Mouse (Mus musculus) c-Kit-negative CD71-positive TER-119-positive erythroid progenitor cells, embryonic 14.5 days (primary cell): ENCODE data around the gene Pnpla6.
"Not testable (repeated sequence)": the region's sequence is repeated elsewhere in the genome, so short reads cannot be mapped to it uniquely, and the experiment has no call there.

ENCODE experiments used
- DNase-seq: peaks from one replicate; pipeline ENCODE4 v3.0.0-alpha.2; 2013; ENCODE audit warnings: low read depth, low spot score

The Pnpla6 gene

GRCm38 (mm10) chr8:3576211-3576960 is 61.2 kb downstream of the Pnpla6 start:
- no peak for DNase-seq

GRCm38 (mm10) chr8:3579390-3580364 is 64.5 kb downstream of the Pnpla6 start:
- DNase-seq = no peak

DNA sequence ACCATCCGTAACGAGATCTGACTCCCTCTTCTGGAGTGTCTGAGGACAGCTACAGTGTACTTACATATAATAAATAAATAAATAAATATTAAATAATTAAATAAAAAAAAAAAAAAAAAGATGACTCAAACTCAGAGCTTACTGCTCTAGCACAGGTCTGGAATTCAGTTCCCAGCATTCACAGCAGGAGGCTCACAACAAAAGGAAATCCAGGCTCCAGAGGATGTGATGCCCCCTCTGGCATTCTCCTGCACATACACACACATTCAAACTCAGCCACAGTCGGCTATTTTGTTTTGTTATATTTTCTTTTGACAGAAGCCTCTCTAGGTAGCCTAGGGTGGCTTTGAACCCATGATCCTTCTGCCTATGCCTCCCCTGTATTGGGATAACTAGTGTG is 66.8 kb downstream of the Pnpla6 start:
- DNase-seq = not testable (repeated sequence)

DNA sequence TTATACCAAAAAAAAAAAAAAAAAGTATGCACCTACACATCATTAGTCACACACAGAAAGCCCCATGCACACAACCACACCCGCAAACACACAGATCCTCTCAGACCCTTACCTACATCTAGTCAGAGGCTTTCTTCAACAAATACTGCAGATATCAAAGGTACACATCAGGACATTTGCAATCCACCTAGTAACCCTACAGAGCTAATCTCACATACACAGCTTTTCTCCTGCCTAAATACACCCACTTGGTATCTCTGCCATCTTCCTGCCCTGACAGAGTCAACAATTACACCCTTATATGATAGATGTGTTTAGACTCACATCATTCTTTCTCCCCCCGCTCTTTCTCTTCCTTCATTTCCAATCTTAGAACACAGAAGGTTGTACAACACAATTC is 71.3 kb downstream of the Pnpla6 start:
- DNase-seq = no peak

DNA sequence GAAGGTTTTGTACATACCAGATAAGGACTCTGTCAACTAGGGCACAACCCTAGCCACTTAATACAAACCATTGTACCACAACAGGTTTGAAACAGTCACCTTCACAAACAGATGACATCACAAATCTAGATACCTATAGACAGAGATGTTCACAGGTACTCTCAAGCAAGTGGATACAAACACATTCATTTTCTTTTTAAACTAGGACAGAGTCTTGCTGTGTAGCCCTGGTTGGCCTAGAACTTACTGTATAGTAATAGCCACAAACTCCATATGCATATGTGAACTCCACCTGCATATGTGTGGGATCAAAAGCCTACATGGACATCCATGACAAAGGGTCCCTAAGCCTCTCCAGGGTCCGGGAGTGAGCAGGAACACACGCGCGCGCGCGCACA is 71.8 kb downstream of the Pnpla6 start, which contains the start of gene Camsap3:
Gene Camsap3 (plus strand): TSS at position 301 of the 398 bp plus-strand sequence.
- DNase-seq = no peak

DNA sequence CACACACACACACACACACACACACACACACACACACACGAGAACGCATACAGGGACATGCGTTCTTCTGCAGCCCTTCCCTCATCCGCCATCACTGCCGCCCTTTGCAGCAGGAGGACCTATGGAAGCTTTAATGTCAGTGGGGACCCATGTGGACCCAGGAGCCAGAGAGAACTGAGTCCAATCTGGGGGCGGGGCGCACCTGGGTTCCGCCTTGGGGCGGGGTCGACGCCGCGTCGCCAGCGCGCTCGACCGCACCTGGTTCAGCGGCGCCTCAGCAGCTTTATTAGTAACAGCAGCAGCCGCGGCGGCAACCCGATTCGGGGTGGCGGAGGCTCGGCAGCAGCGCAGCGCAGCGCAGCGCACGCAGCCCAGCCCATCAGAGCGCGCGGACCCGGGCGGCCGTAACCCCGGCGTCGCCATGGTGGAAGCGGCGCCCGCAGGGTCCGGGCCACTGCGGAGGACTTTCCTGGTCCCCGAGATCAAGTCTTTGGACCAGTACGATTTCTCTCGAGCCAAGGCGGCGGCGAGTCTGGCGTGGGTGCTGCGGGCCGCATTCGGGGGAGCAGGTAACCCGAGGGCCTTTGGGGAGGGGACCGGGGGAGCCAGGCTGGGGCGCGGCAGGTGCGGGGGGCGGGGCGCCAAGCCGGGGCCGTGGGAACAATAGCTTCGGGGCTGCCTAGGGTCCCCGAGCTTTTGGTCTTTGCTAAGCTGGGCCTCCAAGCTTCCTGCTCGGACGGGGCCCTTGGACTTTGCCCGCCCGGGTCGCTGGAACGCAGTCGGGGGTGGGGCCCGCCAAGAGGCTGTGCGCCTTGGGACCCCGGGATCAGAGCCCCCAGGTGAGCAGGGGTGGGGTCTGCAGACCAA is 72.4 kb downstream of the Pnpla6 start:
- DNase-seq = peak; percentile 20

GRCm38 (mm10) chr8:3588258-3588633 is 73.1 kb downstream of the Pnpla6 start:
- no peak for DNase-seq

DNA sequence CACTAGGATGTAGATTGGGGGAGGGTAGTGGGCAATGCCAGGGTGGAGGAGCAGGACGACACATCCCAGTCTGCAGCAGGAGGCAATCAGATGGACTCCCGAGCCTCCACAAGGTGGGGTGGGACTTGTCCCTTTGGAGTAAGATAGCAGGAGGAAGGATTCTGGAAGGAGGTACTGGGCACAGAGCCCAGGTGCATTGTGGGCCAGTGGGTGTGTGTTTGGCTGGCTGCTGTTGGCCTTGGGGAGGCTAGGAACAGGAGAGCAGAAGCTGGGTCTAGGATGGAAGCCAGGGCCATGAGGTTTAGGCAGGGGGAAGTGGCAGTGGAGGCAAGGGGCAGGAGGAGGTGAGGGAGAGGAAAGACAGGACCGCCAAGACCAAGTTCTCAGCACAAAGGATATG is 78.3 kb downstream of the Pnpla6 start:
- no peak for DNase-seq
